Mouse (Mus musculus) E14TG2a.4 (cell line): ENCODE results near the gene Rpl38.
"Not testable (repeated sequence)": the region's sequence is repeated elsewhere in the genome, so short reads cannot be mapped to it uniquely, and the experiment has no call there.

Experiments
- H3K27me3 ChIP-seq: 2 replicates; pipeline ENCODE4 v1.6.1; 2014; ENCODE audit warnings: low read length, control low read depth; ENCODE audit not compliant: insufficient read depth
- H3K36me3 ChIP-seq: 2 replicates; pipeline ENCODE4 v1.6.1; 2014; ENCODE audit warnings: low read length, control low read depth; ENCODE audit not compliant: insufficient read depth
- H3K4me1 ChIP-seq: replicated peaks from 2 replicates; pipeline ENCODE4 v1.6.1; 2014; ENCODE audit warnings: low read depth, low read length, control low read depth
- H3K4me3 ChIP-seq: replicated peaks from 2 replicates; pipeline ENCODE4 v1.5.1; 2014; ENCODE audit warnings: mild to moderate bottlenecking, low read length
- H3K9me3 ChIP-seq: 2 replicates; pipeline ENCODE4 v1.6.1; 2014; ENCODE audit warnings: low read length, control low read depth
- CTCF ChIP-seq: conservative IDR thresholded peaks from 2 replicates; pipeline ENCODE4 v1.5.1; 2014; ENCODE audit warnings: low read length
- NANOG ChIP-seq: IDR thresholded peaks from 2 replicates; pipeline ENCODE4 v1.6.1; 2014; ENCODE audit warnings: borderline replicate concordance, low read length, mixed read lengths
- POU5F1 ChIP-seq: IDR thresholded peaks from 2 replicates; pipeline ENCODE4 v1.6.1; 2014; ENCODE audit warnings: low read length, borderline replicate concordance

Rpl38 gene

GRCm38 (mm10) chr11:114662746-114663362, 5.5 kb upstream of the Rpl38 start:
- H3K4me1 ChIP-seq = peaks cover 24% of the 10 kb centered on the region
- H3K4me3 ChIP-seq = no peak overlapping the region
- no peaks in the 10 kb centered on the region for H3K27me3 ChIP-seq
- no peaks in the 10 kb centered on the region for H3K36me3 ChIP-seq
- H3K9me3 ChIP-seq = peaks cover 10% of the 10 kb centered on the region
- no peak for TF ChIP-seq NANOG
- TF ChIP-seq POU5F1 = no peak
- peak; percentile 81 for TF ChIP-seq CTCF

DNA sequence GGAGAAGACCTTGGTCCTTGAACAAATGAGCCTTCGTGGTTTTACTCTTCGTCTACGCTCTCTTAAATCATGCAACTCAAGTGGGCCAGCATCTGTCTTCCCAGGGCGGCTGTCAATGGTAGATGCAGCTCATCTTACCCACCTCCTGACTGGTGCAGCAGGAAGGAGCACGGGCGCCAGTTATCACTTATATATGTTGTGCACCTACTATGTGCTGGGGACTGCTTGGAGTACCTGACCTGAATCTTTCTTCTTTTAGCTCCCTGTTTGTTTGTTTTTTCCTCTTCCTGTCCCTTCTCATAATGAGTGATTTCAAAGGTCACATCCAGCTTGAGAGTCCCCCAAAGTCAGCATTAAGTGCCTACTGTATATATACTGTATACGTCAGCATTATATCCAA, 4.2 kb upstream of the Rpl38 start:
- H3K9me3 ChIP-seq = peaks cover 1% of the 10 kb centered on the region
- H3K36me3 ChIP-seq = peaks cover 2% of the 10 kb centered on the region
- H3K4me3 ChIP-seq = no peak overlapping the region
- H3K4me1 ChIP-seq = peaks cover 24% of the 10 kb centered on the region
- no peaks in the 10 kb centered on the region for H3K27me3 ChIP-seq
- TF ChIP-seq POU5F1 (no peak), CTCF (no peak), NANOG (no peak)

DNA sequence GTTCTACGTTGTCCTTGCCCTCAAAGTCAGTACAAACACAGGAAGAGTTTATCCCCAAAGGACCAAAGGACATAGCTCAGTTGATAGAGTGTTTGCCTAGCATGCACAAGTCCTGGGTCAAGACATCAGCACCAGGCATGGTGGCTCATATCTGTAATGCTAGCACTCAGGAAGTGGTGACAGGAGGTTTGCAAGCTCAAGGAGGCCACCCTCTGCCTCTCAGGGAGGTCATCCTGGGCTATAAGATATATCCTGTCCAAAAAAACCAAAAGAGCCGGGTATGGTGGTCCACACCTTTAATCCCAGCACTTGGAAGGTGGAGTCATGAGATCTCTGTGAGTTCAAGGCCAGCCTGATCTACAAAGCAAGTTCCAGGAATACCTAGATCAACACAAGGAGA, 2.9 kb upstream of the Rpl38 start:
- Histone ChIP-seq H3K4me3 (no peak overlapping the region), H3K27me3 (no peaks in the 10 kb centered on the region), H3K9me3 (no peaks in the 10 kb centered on the region), H3K36me3 (peaks cover 15% of the 10 kb centered on the region), H3K4me1 (peaks cover 30% of the 10 kb centered on the region)
- TF ChIP-seq POU5F1 = no peak

DNA sequence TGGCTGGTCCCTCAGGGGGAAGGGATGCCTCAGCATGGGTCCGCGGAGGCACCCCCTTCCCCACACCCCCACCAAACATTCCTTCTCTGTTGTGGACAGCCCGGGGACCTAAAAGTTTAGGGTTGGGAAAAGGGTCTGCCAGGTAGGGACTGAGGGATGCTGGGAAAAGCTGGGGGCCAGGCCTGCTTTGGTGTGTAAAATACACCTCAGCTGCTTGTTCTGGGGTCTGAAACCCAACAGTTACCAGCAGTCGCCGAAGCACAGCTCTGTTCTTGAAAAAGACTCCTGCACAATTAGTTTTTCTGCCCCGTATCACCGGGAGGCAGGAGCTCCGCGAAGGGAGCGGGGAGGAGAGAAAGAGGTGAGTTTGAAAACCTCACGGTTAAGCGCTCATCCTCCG, 1.5 kb upstream of the Rpl38 start:
- Histone ChIP-seq H3K9me3 (no peaks in the 10 kb centered on the region), H3K36me3 (peaks cover 29% of the 10 kb centered on the region), H3K4me1 (peaks cover 43% of the 10 kb centered on the region), H3K27me3 (no peaks in the 10 kb centered on the region), H3K4me3 (peak overlapping the region; percentile 64)
- no peak for TF ChIP-seq CTCF
- TF ChIP-seq POU5F1 = no peak
- no peak for TF ChIP-seq NANOG

DNA sequence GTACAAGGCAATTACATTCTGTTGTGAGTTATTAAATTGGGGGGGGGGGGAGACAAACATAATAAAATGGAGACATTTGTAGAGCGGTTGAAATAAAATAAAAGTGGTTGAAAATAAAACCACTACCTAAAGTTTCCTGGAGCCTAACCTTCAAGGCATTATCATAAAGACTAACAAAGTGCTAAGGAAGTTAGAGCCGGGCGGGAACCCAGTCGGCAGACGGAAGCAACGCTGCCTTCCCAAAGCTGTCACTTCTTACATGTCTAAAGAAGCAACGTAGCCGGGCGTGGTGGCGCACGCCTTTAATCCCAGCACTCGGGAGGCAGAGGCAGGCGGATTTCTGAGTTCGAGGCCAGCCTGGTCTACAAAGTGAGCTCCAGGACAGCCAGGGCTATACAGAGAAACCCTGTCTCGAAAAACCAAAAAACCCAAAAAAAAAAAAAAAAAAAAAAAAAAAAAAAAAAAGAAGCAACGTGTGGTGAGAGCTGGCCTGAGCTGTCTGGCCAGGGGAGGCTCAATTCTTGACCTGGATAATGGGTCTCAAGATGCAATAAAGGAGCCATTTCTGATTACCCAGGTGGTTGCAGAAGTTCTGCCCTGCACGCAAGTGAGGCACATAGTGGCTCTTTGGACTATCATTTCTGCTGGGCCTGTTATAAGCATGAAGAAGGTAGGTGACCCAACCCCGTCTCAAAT, 940 bp upstream of the Rpl38 start:
- Histone ChIP-seq H3K36me3 (peaks cover 35% of the 10 kb centered on the region), H3K9me3 (no peaks in the 10 kb centered on the region), H3K4me1 (peaks cover 47% of the 10 kb centered on the region), H3K4me3 (no peak overlapping the region; the same call in 1 of the 2 replicates), H3K27me3 (no peaks in the 10 kb centered on the region)
- TF ChIP-seq POU5F1 (no peak), NANOG (no peak), CTCF (no peak)

- H3K4me3 ChIP-seq = peak overlapping the region; percentile 99; the same call in 1 of the 2 replicates
- H3K27me3 ChIP-seq, H3K9me3 ChIP-seq: not testable (repeated sequence)
- H3K4me1 ChIP-seq = peaks cover 52% of the 10 kb centered on the region
- peaks cover 40% of the 10 kb centered on the region for H3K36me3 ChIP-seq
- TF ChIP-seq CTCF = peak; percentile 39; the same call in 1 of the 2 replicates
Observed at GRCm38 (mm10) chr11:114667932-114668285, 415 bp upstream of the Rpl38 start.

DNA sequence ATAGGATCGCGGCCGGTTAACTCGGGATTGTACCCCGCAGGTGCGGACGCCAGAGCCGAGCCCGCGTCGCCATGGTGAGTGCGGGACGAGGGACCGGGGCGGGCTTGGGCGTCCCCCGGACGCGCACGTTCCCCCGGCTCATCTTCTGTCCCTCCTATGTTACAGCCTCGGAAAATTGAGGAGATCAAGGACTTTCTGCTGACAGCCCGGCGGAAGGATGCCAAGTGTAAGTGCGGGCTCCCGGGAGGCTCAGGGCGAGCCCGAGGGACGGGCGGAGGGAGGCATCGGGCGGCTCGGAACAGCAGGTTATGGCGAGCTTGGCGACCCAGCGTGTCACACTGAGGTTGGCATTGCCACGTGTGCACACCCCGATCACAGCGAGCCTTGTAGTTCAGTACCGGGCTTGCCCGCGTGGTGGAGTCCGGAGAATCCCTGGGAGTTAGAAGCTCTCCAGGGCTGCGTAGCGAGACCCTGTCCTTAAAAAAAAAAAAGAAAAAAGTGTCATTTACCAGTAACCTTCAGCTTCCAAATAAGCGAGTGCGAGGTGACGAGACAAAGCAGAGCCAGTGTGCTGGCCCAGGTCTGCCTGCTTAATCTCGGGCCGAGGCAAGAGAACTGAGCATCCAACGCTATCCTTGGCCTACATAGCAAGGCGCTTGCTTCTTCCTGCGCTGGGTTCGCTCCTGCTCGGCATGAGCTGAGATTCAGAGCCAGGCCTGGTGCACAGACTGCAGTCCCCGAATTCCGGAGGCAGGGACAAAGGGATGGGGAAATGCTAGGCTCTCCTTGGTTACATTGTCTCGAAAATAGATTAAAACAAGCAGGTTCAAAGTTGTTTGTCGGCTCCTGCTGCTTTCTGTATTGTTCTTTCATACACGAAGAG, 658 bp downstream of the Rpl38 start:
- Histone ChIP-seq H3K4me3 (peak overlapping the region; percentile 99), H3K36me3 (peaks cover 51% of the 10 kb centered on the region), H3K27me3 (no peaks in the 10 kb centered on the region), H3K9me3 (no peaks in the 10 kb centered on the region), H3K4me1 (peaks cover 63% of the 10 kb centered on the region)
- TF ChIP-seq CTCF (peak; percentile 24), NANOG (no peak)

DNA sequence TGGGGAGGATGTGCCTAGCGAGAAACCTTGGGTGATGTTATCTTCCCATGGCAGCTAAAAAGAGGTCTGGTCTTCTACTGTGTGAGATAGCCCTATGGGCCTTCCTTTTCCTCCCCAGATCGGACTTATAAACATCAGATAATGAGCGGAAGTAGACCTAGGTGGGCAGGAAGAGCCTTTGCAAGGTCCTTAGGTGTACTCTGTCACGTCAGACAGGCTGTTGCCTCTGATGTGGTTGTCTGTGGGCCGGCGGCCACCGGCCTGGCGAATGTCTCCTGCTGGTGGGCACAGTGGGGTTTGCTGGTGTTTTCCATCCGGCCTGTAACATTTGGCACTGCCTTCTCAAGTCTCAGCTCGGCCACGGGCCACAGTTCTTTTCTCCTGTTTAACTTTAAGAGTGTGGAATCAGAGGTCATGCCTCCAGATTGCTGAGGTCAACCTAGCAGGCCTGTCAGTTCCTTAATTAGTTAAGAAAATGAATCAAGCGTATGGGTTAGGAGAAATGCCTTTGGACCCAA, 1.4 kb downstream of the Rpl38 start:
- H3K27me3 ChIP-seq = no peaks in the 10 kb centered on the region
- peaks cover 69% of the 10 kb centered on the region for H3K4me1 ChIP-seq
- H3K9me3 ChIP-seq = no peaks in the 10 kb centered on the region
- H3K36me3 ChIP-seq = peaks cover 53% of the 10 kb centered on the region
- peak overlapping the region; percentile 99 for H3K4me3 ChIP-seq
- TF ChIP-seq CTCF (no peak), POU5F1 (no peak), NANOG (no peak)
